Mouse (Mus musculus) neural tube, embryonic 15.5 days (tissue): ENCODE results near the gene Asb14. TPM values are rescaled to one million over a fixed set of nuclear protein-coding genes. Genes with fewer than 3 reads are reported as not detected.

Experiments
- polyA plus RNA-seq: library from polyadenylated mRNA; unstranded; fragments of >200 nt; fragmentation: Nextera tagmentation; extraction: Ambion mirVana; gene quantifications from 2 replicates; pipeline ENCODE4 v1.2.1, GENCODE M21; 2015

The Asb14 gene
- polyA plus RNA-seq, 1 experiment from 2014 or later, result 0.19 TPM

Other genes with a start within 250 kb of the Asb14 start
- gene Pde12, start 224.7 kb upstream of the Asb14 start, polyA plus RNA-seq, result 10.6 and 11.5 TPM in 2 replicates
- 0.19 and 0.20 TPM in 2 replicates for gene Dnah12, start 201.3 kb upstream of the Asb14 start, polyA plus RNA-seq
- 58.7 and 58.9 TPM in 2 replicates for gene Appl1, start 76.7 kb downstream of the Asb14 start, polyA plus RNA-seq
- 0.20 TPM in 1 of 2 replicates, not detected in the other for gene Hesx1, start 99.9 kb downstream of the Asb14 start, polyA plus RNA-seq
- gene Il17rd, start 144.4 kb downstream of the Asb14 start, polyA plus RNA-seq, result 1.8 and 2.0 TPM in 2 replicates
- 13.6 and 13.7 TPM in 2 replicates for gene Arhgef3, start 220.3 kb downstream of the Asb14 start, polyA plus RNA-seq